Mouse (Mus musculus): Measurements from ENCODE around the gene Paf1.

DNA sequence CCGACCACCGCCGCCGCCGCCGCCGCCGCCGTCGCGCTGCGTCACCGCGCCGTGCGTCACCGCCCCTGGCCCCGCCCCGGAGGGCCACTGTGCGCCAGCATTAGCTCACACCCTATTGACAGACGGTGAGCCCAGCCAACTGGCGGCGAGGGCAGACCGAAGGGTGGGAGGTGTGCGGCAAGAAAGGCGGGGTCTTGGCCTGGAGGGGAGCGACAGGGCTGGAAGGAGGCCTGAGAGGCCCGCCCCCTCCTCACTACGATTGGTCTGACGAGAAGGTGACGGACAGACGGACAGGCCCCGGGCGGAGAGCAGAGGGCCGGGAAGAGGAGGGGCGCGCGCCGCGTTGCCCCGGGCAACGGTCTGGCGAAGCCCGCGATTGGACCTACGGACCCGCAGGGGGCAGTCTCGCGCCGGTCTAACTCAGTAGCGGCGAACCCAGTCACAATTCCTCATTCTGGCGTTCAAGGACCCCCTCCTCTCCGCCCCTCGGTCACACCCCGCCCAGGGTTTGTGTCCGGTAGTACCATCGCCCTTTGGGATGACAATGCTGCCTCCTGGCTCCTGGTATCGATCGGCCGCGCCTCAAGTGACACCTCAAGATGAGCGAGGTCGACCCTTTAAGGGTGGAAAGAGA, 43.6 kb downstream of the Paf1 start:
- TF ChIP-seq CTCF (IDR thresholded peaks at IDR 0.05; ENCODE audit: insufficient read depth, low read length) (peak; percentile 64), POLR2A (IDR thresholded peaks at IDR 0.05; ENCODE audit: borderline replicate concordance, extremely low read depth, low read depth, low read length) (peak; percentile 69; the same call in 1 of the 2 replicates)

Measured in lung, adult 2 months (tissue).